Mouse (Mus musculus) urinary bladder, postnatal 25 days (tissue): ENCODE data around the gene Mospd2.

Experiments used
- DNase-seq: peaks from one replicate; pipeline ENCODE4 v3.0.0; 2022; ENCODE audit warnings: low spot score

The Mospd2 gene

GRCm38 (mm10) chrX:164980193-164980775 is at the start of gene Mospd2, which contains the start of gene Fancb:
Gene Mospd2 (minus strand): TSS chrX:164980375.
Gene Fancb (plus strand): TSS chrX:164980592.
- peak; percentile 56 for DNase-seq

DNA sequence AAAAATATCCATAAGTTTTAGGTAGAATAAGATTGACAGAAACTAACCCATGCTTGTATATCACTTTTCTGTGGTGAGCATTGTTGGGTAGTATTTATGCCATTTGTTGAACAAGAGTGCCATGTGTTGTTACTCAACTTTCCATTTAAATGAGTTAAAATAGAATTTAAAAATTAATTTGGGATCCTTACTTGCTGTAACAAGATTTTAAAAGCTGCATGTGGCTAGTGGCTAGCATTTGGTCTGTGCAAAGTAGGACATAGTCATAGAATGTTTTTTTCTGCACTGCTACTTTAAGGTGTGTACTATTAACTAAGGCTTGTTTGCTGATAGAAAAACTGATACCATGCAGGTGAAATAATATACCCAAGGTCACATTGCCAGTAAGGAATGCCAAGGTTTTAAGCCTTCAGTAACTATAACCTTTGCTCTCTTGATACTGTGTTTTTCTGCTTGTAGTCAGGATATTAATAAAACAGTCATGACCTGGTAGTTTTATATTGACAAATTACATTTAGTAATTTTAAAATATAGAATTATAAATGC is 24.7 kb upstream of the Mospd2 start, which contains the start of gene Gm17604:
Gene Gm17604 (minus strand): TSS at position 51 of the 546 bp plus-strand sequence.
- DNase-seq, result no peak

DNA sequence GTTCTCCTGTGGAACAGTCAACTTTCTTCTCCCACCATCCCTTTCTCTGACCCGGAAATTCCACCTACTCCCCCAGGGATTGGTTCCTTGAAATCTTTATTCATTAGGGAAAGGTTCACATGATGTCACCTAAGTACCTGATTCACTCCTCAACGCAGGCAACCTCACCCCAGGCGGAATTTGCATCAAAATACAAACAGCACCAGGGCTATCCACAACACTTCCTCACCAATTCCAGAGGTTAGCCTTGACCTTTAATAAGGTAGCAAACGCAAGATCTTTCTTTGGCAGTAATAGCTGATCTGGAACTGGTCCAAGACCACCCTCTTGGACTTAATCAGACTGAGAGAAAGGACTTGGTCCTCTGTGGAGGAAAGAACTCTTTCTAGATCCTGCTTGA is 23.0 kb upstream of the Mospd2 start:
- no peak for DNase-seq

- no peak for DNase-seq
Observed at GRCm38 (mm10) chrX:164978866-164979265, 1.3 kb downstream of the Mospd2 start.

- no peak for DNase-seq
Observed at GRCm38 (mm10) chrX:164971206-164971605, 9.0 kb downstream of the Mospd2 start.

DNA sequence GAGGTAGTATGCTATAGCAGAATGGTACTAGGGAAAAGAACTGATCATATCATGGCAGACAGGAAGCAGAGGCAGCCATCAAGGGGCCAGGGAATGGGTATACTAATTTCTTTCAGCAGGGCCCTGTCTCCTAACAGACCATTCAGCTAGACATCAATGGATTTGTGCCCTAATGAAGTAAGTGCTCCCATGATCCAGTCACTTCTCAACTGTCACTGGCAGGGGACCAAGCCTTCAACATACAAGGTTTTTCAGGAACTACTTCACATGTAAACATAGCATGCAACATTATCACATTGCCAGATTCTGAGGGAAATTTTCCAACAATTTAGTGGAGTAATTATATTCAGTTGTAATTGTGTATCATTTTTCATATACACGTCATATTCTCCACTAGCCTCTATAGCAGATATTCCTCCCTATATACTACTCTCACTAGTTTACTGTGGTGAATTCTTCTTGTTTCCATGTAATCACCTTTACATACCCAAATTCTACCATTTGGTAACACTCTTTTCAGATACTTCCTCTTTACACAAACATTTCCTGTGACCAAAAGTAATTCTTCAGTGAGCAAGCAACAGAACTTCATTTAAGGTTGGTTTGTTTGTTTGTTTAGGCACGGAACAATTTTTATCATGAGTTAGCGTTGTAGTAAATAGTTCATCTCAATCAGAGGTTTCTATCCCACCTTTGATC is 14.3 kb downstream of the Mospd2 start:
- no peak for DNase-seq

GRCm38 (mm10) chrX:164952601-164953375 is 27.4 kb downstream of the Mospd2 start:
- no peak for DNase-seq

- no peak for DNase-seq
Observed at GRCm38 (mm10) chrX:164951858-164952576, 28.2 kb downstream of the Mospd2 start.

GRCm38 (mm10) chrX:164941540-164941939 is 38.6 kb downstream of the Mospd2 start:
- no peak for DNase-seq

GRCm38 (mm10) chrX:164912993-164913392 is 67.2 kb downstream of the Mospd2 start:
- no peak for DNase-seq

DNA sequence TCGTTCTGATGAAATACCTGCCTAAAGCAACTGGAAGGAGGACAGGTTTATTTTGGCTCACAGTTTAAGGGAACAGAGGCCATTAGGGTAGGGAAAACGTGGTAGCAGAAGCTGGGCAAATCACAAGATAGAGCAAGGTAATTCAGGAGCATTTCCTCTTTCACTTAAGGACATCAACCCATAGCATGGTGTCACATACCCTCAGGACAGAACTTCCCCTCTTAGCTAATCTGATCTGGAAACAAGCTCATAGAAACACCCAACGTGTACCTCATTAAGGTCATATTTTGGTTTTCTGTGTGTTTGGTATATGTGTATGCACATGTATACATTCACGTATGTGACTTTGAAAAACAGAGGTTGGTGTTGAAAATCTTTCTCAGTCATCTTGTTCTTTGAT is 68.0 kb downstream of the Mospd2 start:
- DNase-seq, result no peak

DNA sequence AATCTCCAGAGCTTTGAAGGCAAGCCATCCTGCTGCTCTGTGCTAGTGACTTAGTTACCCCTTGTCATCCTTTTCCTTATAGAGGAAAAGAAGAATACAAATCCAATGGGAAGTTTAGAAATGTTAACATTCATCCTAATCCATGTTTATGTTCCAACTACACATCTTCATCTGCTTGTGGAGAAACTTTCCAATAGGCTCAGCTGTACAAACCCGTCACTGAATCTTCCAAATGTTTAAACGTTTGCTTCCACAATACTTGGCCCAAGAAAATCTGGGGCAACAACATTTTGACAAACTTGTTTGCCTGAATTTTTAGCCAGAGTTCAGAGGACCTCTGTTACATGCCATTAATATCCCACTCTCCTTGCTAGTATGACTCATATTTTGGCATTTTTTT is 78.3 kb downstream of the Mospd2 start:
- DNase-seq, result no peak

GRCm38 (mm10) chrX:164899805-164900204 is 80.4 kb downstream of the Mospd2 start:
- DNase-seq, result no peak

DNA sequence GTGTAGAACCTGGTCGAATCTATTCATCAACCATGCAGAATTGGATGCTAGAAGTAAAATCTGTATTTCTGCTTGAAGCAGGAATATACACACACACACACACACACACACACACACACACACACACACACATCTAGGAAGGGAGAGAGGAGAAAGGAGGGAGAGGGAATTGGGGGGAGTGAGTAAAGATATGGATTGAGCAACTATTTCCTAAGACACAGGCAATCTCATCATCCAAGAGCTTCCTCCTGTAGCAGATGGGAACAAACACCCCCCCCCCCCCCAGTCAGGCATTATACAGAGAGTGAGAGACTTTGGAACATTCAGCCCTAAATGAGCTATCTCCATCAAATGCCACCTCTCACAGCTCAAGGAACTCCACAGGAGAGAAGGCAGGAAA is 93.9 kb downstream of the Mospd2 start:
- DNase-seq, result no peak
